Mouse (Mus musculus) embryonic facial prominence, embryonic 13.5 days (tissue): Measurements from ENCODE around the gene Gria4. TPM values are rescaled to one million over a fixed set of nuclear protein-coding genes. Genes with fewer than 3 reads are reported as not detected.

Experiments used
- ATAC-seq: fragments of 200-750 bp; cut with Nextera tagmentation; 2 replicates; pipeline ENCODE4 v1.8.0; 2017; ENCODE audit warnings: low read depth; ENCODE audit not compliant: insufficient number of reproducible peaks, insufficient read depth, low FRiP score, low TSS enrichment
- H3K27ac ChIP-seq: fragments of 300-500 bp; sonication (generic); 2 replicates; pipeline ENCODE4 v1.5.1; 2015; ENCODE audit warnings: moderate library complexity, mild to moderate bottlenecking, inconsistent platforms
- H3K27me3 ChIP-seq: fragments of 300-500 bp; sonication (generic); 2 replicates; pipeline ENCODE4 v1.6.1; 2015; ENCODE audit warnings: mild to moderate bottlenecking, inconsistent platforms
- H3K36me3 ChIP-seq: fragments of 300-500 bp; sonication (generic); 2 replicates; pipeline ENCODE4 v1.6.1; 2015; ENCODE audit warnings: mild to moderate bottlenecking, inconsistent platforms
- H3K4me1 ChIP-seq: fragments of 300-500 bp; sonication (generic); 2 replicates; pipeline ENCODE4 v1.6.1; 2015; ENCODE audit warnings: inconsistent platforms
- H3K4me2 ChIP-seq: fragments of 300-500 bp; sonication (generic); 2 replicates; pipeline ENCODE4 v1.6.1; 2015; ENCODE audit warnings: moderate library complexity, mild to moderate bottlenecking, inconsistent platforms
- H3K4me3 ChIP-seq: fragments of 300-500 bp; sonication (generic); 2 replicates; pipeline ENCODE4 v1.5.1; 2015; ENCODE audit warnings: mild to moderate bottlenecking, inconsistent platforms
- H3K9ac ChIP-seq: fragments of 300-500 bp; sonication (generic); 2 replicates; pipeline ENCODE4 v1.6.1; 2015; ENCODE audit warnings: mild to moderate bottlenecking, inconsistent platforms
- H3K9me3 ChIP-seq: fragments of 300-500 bp; sonication (generic); 2 replicates; pipeline ENCODE4 v1.6.1; 2016; ENCODE audit warnings: inconsistent platforms
- WGBS: fragments of 180-500 bp; shearing (Covaris S2); methylation state at CpG from one replicate; pipeline ENCODE4 v1.1.7; 2015; ENCODE audit warnings: mixed read lengths; 5-methylcytosine and 5-hydroxymethylcytosine counted together
- polyA plus RNA-seq: library from polyadenylated mRNA; unstranded; fragments of >200 nt; fragmentation: Nextera tagmentation; extraction: Ambion mirVana; gene quantifications from 2 replicates; pipeline ENCODE4 v1.2.1, GENCODE M21; 2015

Gria4 gene
- polyA plus RNA-seq, 1 experiment from 2014 or later = 2.7 TPM

GRCm38 (mm10) chr9:4679099-4679498, 116.9 kb downstream of the Gria4 start:
- no peaks in the 10 kb centered on the region for H3K4me1 ChIP-seq
- H3K9ac ChIP-seq = no peak overlapping the region
- H3K9me3 ChIP-seq = no peaks in the 10 kb centered on the region
- H3K27me3 ChIP-seq = no peaks in the 10 kb centered on the region
- H3K27ac ChIP-seq = no peak overlapping the region
- 69% methylated on average over 1 of the region's 1 CpGs for WGBS
- no peak overlapping the region for H3K4me3 ChIP-seq
- no peaks in the 10 kb centered on the region for H3K36me3 ChIP-seq
- no peak overlapping the region for H3K4me2 ChIP-seq
- no peak for ATAC-seq

GRCm38 (mm10) chr9:4665691-4666090, 130.3 kb downstream of the Gria4 start:
- Histone ChIP-seq H3K4me2 (no peak overlapping the region), H3K36me3 (no peaks in the 10 kb centered on the region), H3K9me3 (no peaks in the 10 kb centered on the region), H3K4me1 (no peaks in the 10 kb centered on the region), H3K27ac (no peak overlapping the region), H3K9ac (no peak overlapping the region), H3K4me3 (no peak overlapping the region), H3K27me3 (no peaks in the 10 kb centered on the region)
- no peak for ATAC-seq
- WGBS = 73% methylated on average over 2 of the region's 2 CpGs

- Histone ChIP-seq H3K4me3 (no peak overlapping the region), H3K36me3 (no peaks in the 10 kb centered on the region), H3K4me2 (no peak overlapping the region), H3K27ac (no peak overlapping the region), H3K27me3 (no peaks in the 10 kb centered on the region), H3K4me1 (no peaks in the 10 kb centered on the region), H3K9ac (no peak overlapping the region), H3K9me3 (no peaks in the 10 kb centered on the region)
- 76% methylated on average over 1 of the region's 1 CpGs for WGBS
- ATAC-seq = no peak
These were observed 133.6 kb downstream of the Gria4 start for GRCm38 (mm10) chr9:4662421-4662820.

- no peaks in the 10 kb centered on the region for H3K27me3 ChIP-seq
- no peaks in the 10 kb centered on the region for H3K9me3 ChIP-seq
- no peak overlapping the region for H3K27ac ChIP-seq
- H3K4me1 ChIP-seq = no peaks in the 10 kb centered on the region
- no peak for ATAC-seq
- H3K4me2 ChIP-seq = no peak overlapping the region
- H3K4me3 ChIP-seq = no peak overlapping the region
- H3K36me3 ChIP-seq = no peaks in the 10 kb centered on the region
- H3K9ac ChIP-seq = no peak overlapping the region
These were observed 137.1 kb downstream of the Gria4 start for GRCm38 (mm10) chr9:4658951-4659350.

- Histone ChIP-seq H3K9me3 (no peaks in the 10 kb centered on the region), H3K4me3 (no peak overlapping the region), H3K27me3 (no peaks in the 10 kb centered on the region), H3K9ac (no peak overlapping the region), H3K4me1 (no peaks in the 10 kb centered on the region), H3K4me2 (no peak overlapping the region), H3K27ac (no peak overlapping the region), H3K36me3 (no peaks in the 10 kb centered on the region)
- WGBS = 74% methylated on average over 1 of the region's 1 CpGs
- ATAC-seq = no peak
These were observed 141.7 kb downstream of the Gria4 start for GRCm38 (mm10) chr9:4654333-4654732.

- H3K4me1 ChIP-seq = no peaks in the 10 kb centered on the region
- no peak overlapping the region for H3K27ac ChIP-seq
- H3K36me3 ChIP-seq = no peaks in the 10 kb centered on the region
- no peak overlapping the region for H3K4me2 ChIP-seq
- H3K9me3 ChIP-seq = no peaks in the 10 kb centered on the region
- H3K9ac ChIP-seq = no peak overlapping the region
- WGBS = 69% methylated on average over 2 of the region's 2 CpGs
- no peaks in the 10 kb centered on the region for H3K27me3 ChIP-seq
- ATAC-seq = no peak
- no peak overlapping the region for H3K4me3 ChIP-seq
These were observed 156.7 kb downstream of the Gria4 start for GRCm38 (mm10) chr9:4639192-4639900.

- WGBS = 78% methylated on average over 4 of the region's 4 CpGs
- no peak for ATAC-seq
- Histone ChIP-seq H3K27me3 (no peaks in the 10 kb centered on the region), H3K36me3 (no peaks in the 10 kb centered on the region), H3K4me3 (no peak overlapping the region), H3K9ac (no peak overlapping the region), H3K4me2 (no peak overlapping the region), H3K4me1 (no peaks in the 10 kb centered on the region), H3K27ac (no peak overlapping the region), H3K9me3 (no peaks in the 10 kb centered on the region)
These were observed 164.1 kb downstream of the Gria4 start for GRCm38 (mm10) chr9:4631910-4632309.

GRCm38 (mm10) chr9:4615286-4615685, 180.7 kb downstream of the Gria4 start:
- Histone ChIP-seq H3K4me3 (no peak overlapping the region), H3K27ac (no peak overlapping the region), H3K36me3 (no peaks in the 10 kb centered on the region), H3K4me1 (no peaks in the 10 kb centered on the region), H3K27me3 (no peaks in the 10 kb centered on the region), H3K9ac (no peak overlapping the region), H3K9me3 (no peaks in the 10 kb centered on the region), H3K4me2 (no peak overlapping the region)
- no peak for ATAC-seq

GRCm38 (mm10) chr9:4605354-4605753, 190.7 kb downstream of the Gria4 start:
- H3K4me3 ChIP-seq = no peak overlapping the region
- H3K27me3 ChIP-seq = no peaks in the 10 kb centered on the region
- H3K4me1 ChIP-seq = no peaks in the 10 kb centered on the region
- ATAC-seq = no peak
- no peaks in the 10 kb centered on the region for H3K9me3 ChIP-seq
- H3K36me3 ChIP-seq = no peaks in the 10 kb centered on the region
- WGBS = 78% methylated on average over 3 of the region's 3 CpGs
- H3K9ac ChIP-seq = no peak overlapping the region
- no peak overlapping the region for H3K27ac ChIP-seq
- H3K4me2 ChIP-seq = no peak overlapping the region

- Histone ChIP-seq H3K4me3 (no peak overlapping the region), H3K27me3 (no peaks in the 10 kb centered on the region), H3K36me3 (no peaks in the 10 kb centered on the region), H3K27ac (no peak overlapping the region), H3K4me1 (no peaks in the 10 kb centered on the region), H3K9ac (no peak overlapping the region), H3K4me2 (no peak overlapping the region), H3K9me3 (no peaks in the 10 kb centered on the region)
- no peak for ATAC-seq
These were observed 191.8 kb downstream of the Gria4 start for GRCm38 (mm10) chr9:4604236-4604635.

- no peak overlapping the region for H3K27ac ChIP-seq
- H3K4me1 ChIP-seq = no peaks in the 10 kb centered on the region
- H3K36me3 ChIP-seq = no peaks in the 10 kb centered on the region
- H3K27me3 ChIP-seq = no peaks in the 10 kb centered on the region
- H3K4me3 ChIP-seq = no peak overlapping the region
- H3K4me2 ChIP-seq = no peak overlapping the region
- 86% methylated on average over 2 of the region's 2 CpGs for WGBS
- H3K9ac ChIP-seq = no peak overlapping the region
- H3K9me3 ChIP-seq = no peaks in the 10 kb centered on the region
- no peak for ATAC-seq
These were observed 194.2 kb downstream of the Gria4 start for GRCm38 (mm10) chr9:4601788-4602187.

GRCm38 (mm10) chr9:4573596-4573995, 222.4 kb downstream of the Gria4 start:
- H3K27ac ChIP-seq = no peak overlapping the region
- ATAC-seq = no peak
- no peaks in the 10 kb centered on the region for H3K36me3 ChIP-seq
- H3K9me3 ChIP-seq = no peaks in the 10 kb centered on the region
- WGBS = 84% methylated on average over 5 of the region's 5 CpGs
- H3K4me1 ChIP-seq = no peaks in the 10 kb centered on the region
- no peak overlapping the region for H3K4me3 ChIP-seq
- no peak overlapping the region for H3K9ac ChIP-seq
- H3K27me3 ChIP-seq = no peaks in the 10 kb centered on the region
- H3K4me2 ChIP-seq = no peak overlapping the region
